Mouse (Mus musculus) small intestine, adult 2 months (tissue): Measurements from ENCODE around the gene Nabp1. TPM values are rescaled to one million over a fixed set of nuclear protein-coding genes. Genes with fewer than 3 reads are reported as not detected.

Experiments used
- H3K27ac ChIP-seq: fragments of 200-500 bp; 2 replicates; pipeline ENCODE4 v1.5.1; 2012; ENCODE audit warnings: low read depth, low read length, control low read depth, inconsistent platforms; ENCODE audit not compliant: insufficient read depth
- H3K27me3 ChIP-seq: fragments of 200-500 bp; 2 replicates; pipeline ENCODE4 v1.6.1; 2012; ENCODE audit warnings: mild to moderate bottlenecking, moderate library complexity, low read length, inconsistent platforms; ENCODE audit not compliant: control insufficient read depth, insufficient read depth
- H3K36me3 ChIP-seq: fragments of 200-500 bp; 2 replicates; pipeline ENCODE4 v1.6.1; 2012; ENCODE audit warnings: mild to moderate bottlenecking, low read length, control low read depth, inconsistent platforms; ENCODE audit not compliant: control insufficient read depth, insufficient read depth
- H3K4me1 ChIP-seq: fragments of 200-500 bp; 2 replicates; pipeline ENCODE4 v1.6.1; 2012; ENCODE audit warnings: low read length, inconsistent platforms, mixed read lengths; ENCODE audit not compliant: control insufficient read depth, insufficient read depth, insufficient read length
- H3K4me3 ChIP-seq: fragments of 200-500 bp; 2 replicates; pipeline ENCODE4 v1.5.1; 2012; ENCODE audit warnings: low read depth, mild to moderate bottlenecking, control low read depth, inconsistent platforms, low read length, moderate library complexity
- CTCF ChIP-seq: fragments of 200-500 bp; IDR thresholded peaks from 2 replicates; pipeline ENCODE4 v1.5.1; 2012; ENCODE audit warnings: low read depth, mild to moderate bottlenecking, control low read depth, inconsistent platforms, low read length, moderate library complexity, mixed read lengths; ENCODE audit not compliant: insufficient replicate concordance, insufficient read length; ENCODE audit errors: extremely low read depth
- POLR2A ChIP-seq: fragments of 200-500 bp; IDR thresholded peaks from 2 replicates; pipeline ENCODE4 v1.6.1; 2012; ENCODE audit warnings: low read depth, mild to moderate bottlenecking, control low read depth, inconsistent platforms, low read length, moderate library complexity
- WGBS: fragments of 180-500 bp; shearing (Covaris S2); methylation state at CpG from one replicate; pipeline ENCODE4 v1.1.7; 2018; 5-methylcytosine and 5-hydroxymethylcytosine counted together
- polyA plus RNA-seq: library from polyadenylated mRNA; depleted of rRNA; stranded (reverse); fragments of >200 nt; gene quantifications from 2 replicates; pipeline ENCODE4 v1.2.3, GENCODE M21; 2012

Nabp1 gene
- polyA plus RNA-seq, 1 experiment: 1.5 TPM

- 71% methylated on average over 2 of the region's 2 CpGs for WGBS
- H3K27me3 ChIP-seq: no peaks in the 10 kb centered on the region
- no peaks in the 10 kb centered on the region for H3K36me3 ChIP-seq
- H3K4me1 ChIP-seq: no peaks in the 10 kb centered on the region
- H3K27ac ChIP-seq: no peak overlapping the region
- TF ChIP-seq POLR2A (no peak), CTCF (no peak)
- H3K4me3 ChIP-seq: no peak overlapping the region
Observed at GRCm38 (mm10) chr1:51514379-51514778, 36.2 kb upstream of the Nabp1 start.

GRCm38 (mm10) chr1:51513059-51513713 is 35.0 kb upstream of the Nabp1 start:
- H3K36me3 ChIP-seq: no peaks in the 10 kb centered on the region
- TF ChIP-seq POLR2A (no peak), CTCF (no peak)
- H3K4me1 ChIP-seq: 0 out of 2 replicates have a peak, but pooled peaks cover 2% of the 10 kb centered on the region
- H3K27ac ChIP-seq: no peak overlapping the region
- no peak overlapping the region for H3K4me3 ChIP-seq
- 62% methylated on average over 7 of the region's 7 CpGs for WGBS
- H3K27me3 ChIP-seq: no peaks in the 10 kb centered on the region

GRCm38 (mm10) chr1:51512326-51512725 is 34.1 kb upstream of the Nabp1 start:
- Histone ChIP-seq H3K4me1 (0 out of 2 replicates have a peak, but pooled peaks cover 2% of the 10 kb centered on the region), H3K36me3 (no peaks in the 10 kb centered on the region), H3K27me3 (no peaks in the 10 kb centered on the region), H3K4me3 (no peak overlapping the region), H3K27ac (no peak overlapping the region)
- WGBS: 63% methylated on average over 2 of the region's 2 CpGs
- TF ChIP-seq POLR2A: no peak
- TF ChIP-seq CTCF: no peak

DNA sequence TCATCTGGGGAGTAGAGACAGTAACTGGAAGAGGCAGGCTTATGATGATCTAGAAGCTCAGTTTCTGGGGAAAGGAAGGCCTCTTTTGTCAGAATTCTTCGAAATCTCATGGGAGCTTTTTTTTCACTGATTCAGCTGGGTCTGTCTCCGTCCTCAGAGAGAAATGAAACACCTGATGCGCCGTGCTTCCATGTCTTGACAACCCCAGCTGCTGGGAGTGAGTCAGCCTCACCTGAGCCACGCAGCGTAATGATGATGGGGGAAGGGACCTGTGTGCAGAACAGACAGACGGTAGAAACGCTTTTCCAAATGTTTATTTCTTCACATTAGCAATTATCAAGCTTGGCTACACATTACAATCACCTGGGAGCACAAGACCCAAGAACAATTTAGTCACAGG is 31.6 kb upstream of the Nabp1 start:
- peak overlapping the region; percentile 33; the same call in 1 of the 2 replicates for H3K27ac ChIP-seq
- 0 out of 2 replicates have a peak, but pooled peaks cover 2% of the 10 kb centered on the region for H3K4me1 ChIP-seq
- 43% methylated on average over 8 of the region's 8 CpGs for WGBS
- H3K4me3 ChIP-seq: no peak overlapping the region
- H3K36me3 ChIP-seq: no peaks in the 10 kb centered on the region
- TF ChIP-seq CTCF: no peak
- no peak for TF ChIP-seq POLR2A
- no peaks in the 10 kb centered on the region for H3K27me3 ChIP-seq

GRCm38 (mm10) chr1:51509083-51509482 is 30.9 kb upstream of the Nabp1 start:
- Histone ChIP-seq H3K27ac (peak overlapping the region; percentile 38; the same call in 1 of the 2 replicates), H3K36me3 (no peaks in the 10 kb centered on the region), H3K27me3 (no peaks in the 10 kb centered on the region), H3K4me1 (0 out of 2 replicates have a peak, but pooled peaks cover 2% of the 10 kb centered on the region), H3K4me3 (no peak overlapping the region)
- no peak for TF ChIP-seq POLR2A
- no peak for TF ChIP-seq CTCF
- WGBS: 9% methylated on average over 7 of the region's 7 CpGs

DNA sequence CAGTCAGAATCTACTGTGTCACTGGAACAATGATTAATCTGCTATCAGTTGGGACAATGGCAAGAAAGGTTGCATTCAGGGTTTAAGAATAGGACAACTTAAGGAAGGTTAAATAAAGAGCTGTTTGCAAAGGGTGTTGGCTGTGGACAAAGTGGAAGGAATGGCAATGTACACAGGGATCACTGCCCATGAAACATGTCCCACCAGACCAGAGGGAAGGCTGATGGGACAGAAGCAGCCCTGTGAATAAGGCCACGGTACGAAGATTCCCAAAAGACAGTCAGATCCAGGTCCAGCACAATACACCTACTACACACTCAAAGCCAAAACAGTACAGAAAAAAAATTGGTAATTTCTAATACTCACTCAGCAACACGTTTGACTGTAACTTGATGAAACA is 30.3 kb upstream of the Nabp1 start:
- no peak for TF ChIP-seq POLR2A
- no peak for TF ChIP-seq CTCF
- WGBS: 53% methylated on average over 3 of the region's 3 CpGs
- H3K36me3 ChIP-seq: no peaks in the 10 kb centered on the region
- no peaks in the 10 kb centered on the region for H3K27me3 ChIP-seq
- H3K4me3 ChIP-seq: no peak overlapping the region
- 0 out of 2 replicates have a peak, but pooled peaks cover 2% of the 10 kb centered on the region for H3K4me1 ChIP-seq
- H3K27ac ChIP-seq: no peak overlapping the region

DNA sequence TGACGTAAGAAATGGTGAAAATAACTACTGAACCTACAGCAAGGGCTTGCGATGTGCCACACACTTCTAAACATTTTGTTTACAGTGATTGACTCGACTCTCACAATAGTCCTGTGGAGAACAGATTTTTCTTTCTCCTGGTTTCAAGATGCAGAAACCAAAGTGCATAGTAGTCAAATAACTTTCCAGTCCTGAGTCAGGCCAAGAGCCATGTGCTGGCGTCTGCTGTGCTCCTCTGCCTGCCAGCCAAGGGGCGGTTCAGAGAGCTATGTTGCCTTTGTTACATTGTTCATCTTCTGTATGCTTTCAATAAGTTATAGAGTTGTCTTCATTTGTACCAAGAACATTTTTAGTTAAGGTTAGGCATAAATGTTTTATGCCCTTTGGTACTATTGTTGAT is 29.2 kb upstream of the Nabp1 start:
- Histone ChIP-seq H3K4me3 (no peak overlapping the region), H3K4me1 (0 out of 2 replicates have a peak, but pooled peaks cover 2% of the 10 kb centered on the region), H3K27ac (no peak overlapping the region), H3K27me3 (no peaks in the 10 kb centered on the region), H3K36me3 (no peaks in the 10 kb centered on the region)
- TF ChIP-seq POLR2A (no peak), CTCF (no peak)
- 88% methylated on average over 5 of the region's 5 CpGs for WGBS
